Mouse (Mus musculus) testis, adult 2 months (tissue): Measurements from ENCODE around the gene Pcca. TPM values are rescaled to one million over a fixed set of nuclear protein-coding genes. Genes with fewer than 3 reads are reported as not detected.

Experiments used
- H3K27ac ChIP-seq: fragments of 200-500 bp; 2 replicates; pipeline ENCODE4 v1.5.1; 2012; ENCODE audit warnings: low read depth, low read length; ENCODE audit not compliant: control insufficient read depth, insufficient read depth
- H3K27me3 ChIP-seq: fragments of 200-500 bp; 2 replicates; pipeline ENCODE4 v1.6.1; 2012; ENCODE audit warnings: mild to moderate bottlenecking, low read length, moderate library complexity; ENCODE audit not compliant: control insufficient read depth, insufficient read depth
- H3K36me3 ChIP-seq: fragments of 200-500 bp; 2 replicates; pipeline ENCODE4 v1.6.1; 2012; ENCODE audit warnings: mild to moderate bottlenecking, low read length; ENCODE audit not compliant: control insufficient read depth, insufficient read depth
- H3K4me1 ChIP-seq: fragments of 200-500 bp; 2 replicates; pipeline ENCODE4 v1.6.1; 2012; ENCODE audit warnings: low read length; ENCODE audit not compliant: control insufficient read depth, insufficient read depth
- H3K4me3 ChIP-seq: fragments of 200-500 bp; 2 replicates; pipeline ENCODE4 v1.5.1; 2012; ENCODE audit warnings: low read depth, mild to moderate bottlenecking, low read length, moderate library complexity, mixed read lengths; ENCODE audit not compliant: control insufficient read depth
- CTCF ChIP-seq: fragments of 200-500 bp; IDR thresholded peaks from 2 replicates; pipeline ENCODE4 v1.5.1; 2012; ENCODE audit warnings: low read depth, mild to moderate bottlenecking, inconsistent platforms, low read length, moderate library complexity; ENCODE audit not compliant: control insufficient read depth, insufficient read depth, insufficient replicate concordance
- POLR2A ChIP-seq: fragments of 200-500 bp; IDR thresholded peaks from 2 replicates; pipeline ENCODE4 v1.6.1; 2012; ENCODE audit warnings: low read depth, mild to moderate bottlenecking, inconsistent platforms, low read length, moderate library complexity; ENCODE audit not compliant: control insufficient read depth
- polyA plus RNA-seq: library from polyadenylated mRNA; depleted of rRNA; stranded (reverse); fragments of >200 nt; gene quantifications from 2 replicates; pipeline ENCODE4 v1.2.3, GENCODE M21; 2012

The Pcca gene
- polyA plus RNA-seq, 1 experiment: 47.4 TPM

DNA sequence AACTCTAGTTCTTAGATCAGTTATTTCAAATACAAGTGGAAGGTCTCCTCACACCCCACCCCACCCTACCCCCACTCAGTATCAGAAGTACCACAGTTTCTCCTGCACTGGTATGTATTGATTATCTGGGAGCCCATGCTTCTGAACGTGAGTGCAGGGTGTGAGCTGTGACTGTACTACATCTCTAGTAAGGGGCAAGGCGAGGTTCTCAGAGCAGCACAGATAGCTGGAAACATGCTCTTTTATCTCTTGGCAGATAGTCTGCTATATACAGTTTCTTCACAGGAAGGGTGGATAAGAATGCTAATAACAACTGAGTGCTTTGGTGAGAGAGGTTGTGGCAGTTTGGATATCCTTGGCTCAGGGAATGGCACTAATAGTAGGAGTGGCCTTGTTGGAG is 117.6 kb downstream of the Pcca start:
- H3K4me1 ChIP-seq: no peaks in the 10 kb centered on the region
- H3K36me3 ChIP-seq: no peaks in the 10 kb centered on the region
- TF ChIP-seq CTCF (no peak), POLR2A (no peak)
- H3K4me3 ChIP-seq: no peak overlapping the region
- no peak overlapping the region for H3K27ac ChIP-seq
- no peaks in the 10 kb centered on the region for H3K27me3 ChIP-seq

DNA sequence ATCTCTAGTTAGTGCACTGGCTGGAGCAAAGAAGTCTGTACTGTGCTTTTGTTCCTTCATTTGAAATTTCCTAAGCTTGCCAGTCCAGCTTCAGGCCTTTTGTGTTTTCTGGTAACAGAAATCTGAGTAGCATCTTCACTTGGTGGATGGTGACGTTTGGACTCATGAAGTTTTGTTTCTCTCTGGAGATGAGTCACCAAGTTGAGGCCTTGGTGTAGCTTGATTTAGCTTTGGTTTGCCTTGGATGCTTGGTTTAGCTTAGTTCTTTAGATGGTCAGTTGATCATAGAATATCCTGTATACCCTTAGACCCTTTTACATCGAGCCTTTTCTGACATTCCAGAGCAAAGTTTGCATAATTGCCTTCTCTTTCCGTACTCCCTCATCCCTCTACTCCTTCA is 141.5 kb downstream of the Pcca start:
- TF ChIP-seq POLR2A: no peak
- TF ChIP-seq CTCF: no peak
- no peaks in the 10 kb centered on the region for H3K27me3 ChIP-seq
- no peaks in the 10 kb centered on the region for H3K36me3 ChIP-seq
- no peaks in the 10 kb centered on the region for H3K4me1 ChIP-seq
- H3K4me3 ChIP-seq: no peak overlapping the region
- no peak overlapping the region for H3K27ac ChIP-seq

DNA sequence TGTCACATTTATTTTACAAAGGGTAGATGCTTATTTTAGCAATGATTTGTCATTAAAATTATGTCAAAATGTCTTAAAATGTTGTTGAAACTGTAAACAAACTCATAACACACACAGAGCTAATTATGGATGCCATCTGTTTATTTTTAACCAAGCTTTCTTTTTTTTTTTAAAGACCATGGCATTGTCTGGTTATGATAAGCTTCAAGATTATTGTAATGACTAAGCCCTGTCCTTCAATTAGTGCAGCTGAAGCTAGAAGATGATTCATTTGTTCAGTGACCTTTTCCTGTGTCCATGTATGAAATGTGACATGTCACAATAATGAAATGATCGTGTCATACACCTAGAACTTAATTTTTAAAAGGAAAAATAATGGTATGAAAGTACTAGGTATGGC is 149.5 kb downstream of the Pcca start:
- no peaks in the 10 kb centered on the region for H3K27me3 ChIP-seq
- no peak overlapping the region for H3K27ac ChIP-seq
- no peak for TF ChIP-seq POLR2A
- TF ChIP-seq CTCF: no peak
- no peaks in the 10 kb centered on the region for H3K4me1 ChIP-seq
- no peak overlapping the region for H3K4me3 ChIP-seq
- no peaks in the 10 kb centered on the region for H3K36me3 ChIP-seq

DNA sequence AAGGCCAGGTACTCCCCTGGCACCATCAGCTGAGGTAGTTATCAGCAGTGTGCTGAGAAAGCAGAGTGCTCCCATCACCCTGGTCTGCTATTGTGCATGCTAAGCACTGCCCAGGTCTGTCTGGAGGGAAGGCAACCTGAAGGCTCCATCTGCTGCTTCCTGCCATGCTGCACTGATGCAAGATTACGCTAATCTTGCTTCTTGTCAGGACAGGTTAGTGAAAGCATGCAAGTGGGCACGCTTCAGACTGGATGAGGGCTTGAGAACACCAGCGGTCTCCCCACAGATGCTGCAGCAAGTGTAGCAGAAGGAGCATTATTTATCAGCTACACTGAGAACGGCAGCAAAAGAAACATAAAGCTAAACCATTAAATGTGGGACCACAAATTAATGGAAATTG is 150.1 kb downstream of the Pcca start:
- Histone ChIP-seq H3K4me1 (no peaks in the 10 kb centered on the region), H3K27ac (no peak overlapping the region), H3K36me3 (no peaks in the 10 kb centered on the region), H3K27me3 (no peaks in the 10 kb centered on the region), H3K4me3 (no peak overlapping the region)
- TF ChIP-seq POLR2A (no peak), CTCF (no peak)

DNA sequence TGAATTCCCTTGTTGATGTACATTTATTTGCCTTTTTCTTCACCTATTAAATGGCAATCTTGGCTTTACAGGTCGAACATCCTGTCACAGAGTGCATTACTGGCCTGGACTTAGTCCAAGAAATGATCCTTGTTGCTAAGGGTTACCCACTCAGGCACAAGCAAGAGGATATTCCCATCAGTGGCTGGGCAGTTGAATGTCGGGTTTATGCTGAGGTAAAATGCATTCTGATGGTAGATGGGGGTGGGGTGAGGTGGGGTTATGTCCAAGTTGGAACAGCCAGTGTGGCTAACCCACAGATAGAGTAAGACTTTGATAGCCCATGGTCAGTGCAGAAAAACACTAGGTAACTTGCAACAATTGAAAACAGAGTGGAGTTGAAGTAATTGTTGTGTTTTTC is 150.7 kb downstream of the Pcca start:
- Histone ChIP-seq H3K27ac (no peak overlapping the region), H3K4me1 (no peaks in the 10 kb centered on the region; the same call in 1 of the 2 replicates), H3K4me3 (no peak overlapping the region), H3K36me3 (no peaks in the 10 kb centered on the region), H3K27me3 (no peaks in the 10 kb centered on the region)
- no peak for TF ChIP-seq POLR2A
- no peak for TF ChIP-seq CTCF

DNA sequence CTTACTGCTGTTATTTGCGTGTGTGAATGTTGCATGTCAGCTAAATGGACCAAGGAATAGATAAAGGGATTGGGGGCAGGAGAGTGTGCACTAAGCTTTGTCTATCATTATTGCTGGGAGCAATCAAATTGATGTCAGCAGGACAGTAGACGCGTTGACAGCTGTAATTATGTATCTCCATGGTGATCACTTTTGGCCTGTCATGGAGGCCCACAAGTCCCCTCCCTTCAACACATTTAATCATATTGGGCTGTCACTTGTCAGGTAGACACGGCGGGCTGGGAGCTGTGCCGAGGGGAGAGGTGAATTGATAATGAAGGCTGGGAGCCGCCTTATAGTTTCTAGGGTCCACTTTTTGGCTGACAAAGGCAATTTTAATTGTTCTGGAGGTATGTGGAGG is 153.3 kb downstream of the Pcca start:
- Histone ChIP-seq H3K4me3 (no peak overlapping the region), H3K27me3 (no peaks in the 10 kb centered on the region), H3K36me3 (no peaks in the 10 kb centered on the region), H3K4me1 (no peaks in the 10 kb centered on the region; the same call in 1 of the 2 replicates), H3K27ac (no peak overlapping the region)
- TF ChIP-seq CTCF (no peak), POLR2A (no peak)

DNA sequence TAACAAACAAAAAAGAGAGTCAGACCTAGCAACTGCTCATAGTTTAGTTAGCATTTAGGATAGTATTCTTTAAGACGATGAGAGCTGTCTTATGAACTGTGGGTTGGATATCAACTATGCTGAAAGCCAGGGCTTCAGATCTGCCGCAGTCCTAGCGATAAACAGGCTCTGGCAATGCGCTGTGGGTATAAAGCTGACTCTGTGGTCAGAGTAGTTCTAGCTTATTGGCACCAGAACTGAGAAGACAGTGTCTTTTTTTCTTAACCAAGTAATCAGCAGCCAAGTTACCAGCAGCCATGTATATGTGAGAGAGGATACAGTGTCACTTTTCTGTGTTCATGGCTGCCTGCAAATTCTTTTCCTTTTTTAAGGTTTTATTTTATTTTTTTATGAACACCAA is 154.3 kb downstream of the Pcca start:
- Histone ChIP-seq H3K27me3 (no peaks in the 10 kb centered on the region), H3K27ac (no peak overlapping the region), H3K36me3 (no peaks in the 10 kb centered on the region), H3K4me3 (no peak overlapping the region), H3K4me1 (no peaks in the 10 kb centered on the region; the same call in 1 of the 2 replicates)
- TF ChIP-seq POLR2A (no peak), CTCF (no peak)

DNA sequence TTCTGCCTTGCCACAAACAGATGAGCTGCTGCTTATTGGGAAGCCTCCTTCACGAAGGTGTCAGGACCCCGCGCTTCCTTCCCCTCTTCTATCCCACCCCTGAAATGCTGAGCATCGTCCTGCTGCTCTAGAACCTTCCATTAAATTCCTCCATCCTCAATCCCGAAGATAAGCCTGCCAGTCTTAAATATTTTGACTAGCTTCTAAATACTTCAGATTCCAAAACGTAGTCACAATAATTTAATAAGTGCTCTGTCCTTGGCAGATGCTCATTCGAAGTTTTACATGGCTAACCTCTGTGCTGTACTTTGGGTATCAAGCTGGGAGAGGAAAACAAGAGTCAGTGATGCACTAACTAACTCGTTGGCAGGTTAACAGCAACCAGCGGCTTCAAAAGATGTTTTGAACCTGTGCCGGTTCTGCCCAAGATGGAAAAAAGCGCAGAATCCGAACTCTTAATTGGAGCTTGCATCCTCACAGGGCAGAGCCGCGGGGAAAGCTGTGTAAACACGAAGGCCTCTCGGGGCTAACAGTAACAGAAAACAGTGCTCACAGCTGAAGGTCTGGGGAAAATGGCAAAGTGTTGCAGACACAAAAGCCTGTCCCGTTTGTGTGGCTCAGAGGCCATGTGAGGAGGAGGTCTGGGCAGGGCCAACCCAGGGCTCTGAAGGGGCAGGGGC is 155.2 kb downstream of the Pcca start:
- Histone ChIP-seq H3K27me3 (no peaks in the 10 kb centered on the region), H3K27ac (no peak overlapping the region), H3K4me1 (no peaks in the 10 kb centered on the region; the same call in 1 of the 2 replicates), H3K36me3 (no peaks in the 10 kb centered on the region), H3K4me3 (peak overlapping the region; percentile 49)
- TF ChIP-seq CTCF (no peak), POLR2A (no peak)
